Mouse (Mus musculus) lung, embryonic 15.5 days (tissue): ENCODE measurements around the gene Smyd3. TPM values are rescaled to one million over a fixed set of nuclear protein-coding genes. Genes with fewer than 3 reads are reported as not detected.

Experiments
- ATAC-seq: fragments of 200-750 bp; cut with Nextera tagmentation; 2 replicates; pipeline ENCODE4 v1.8.0; 2017; ENCODE audit warnings: moderate number of reproducible peaks, borderline replicate concordance; ENCODE audit not compliant: low FRiP score, low TSS enrichment; ENCODE audit errors: extremely low read depth
- H3K27ac ChIP-seq: fragments of 300-500 bp; sonication (generic); 2 replicates; pipeline ENCODE4 v1.5.1; 2015; ENCODE audit warnings: moderate library complexity, mild to moderate bottlenecking, inconsistent platforms
- H3K27me3 ChIP-seq: fragments of 300-500 bp; sonication (generic); 2 replicates; pipeline ENCODE4 v1.6.1; 2015; ENCODE audit warnings: inconsistent platforms
- H3K36me3 ChIP-seq: fragments of 300-500 bp; sonication (generic); 2 replicates; pipeline ENCODE4 v1.6.1; 2015; ENCODE audit warnings: inconsistent platforms
- H3K4me1 ChIP-seq: fragments of 300-500 bp; sonication (generic); 2 replicates; pipeline ENCODE4 v1.6.1; 2015; ENCODE audit warnings: inconsistent platforms
- H3K4me2 ChIP-seq: fragments of 300-500 bp; sonication (generic); 2 replicates; pipeline ENCODE4 v1.6.1; 2015; ENCODE audit warnings: inconsistent platforms, mild to moderate bottlenecking, moderate library complexity
- H3K4me3 ChIP-seq: fragments of 300-500 bp; sonication (generic); 2 replicates; pipeline ENCODE4 v1.5.1; 2015; ENCODE audit warnings: mild to moderate bottlenecking, inconsistent platforms
- H3K9ac ChIP-seq: fragments of 300-500 bp; sonication (generic); 2 replicates; pipeline ENCODE4 v1.6.1; 2015; ENCODE audit warnings: inconsistent platforms
- H3K9me3 ChIP-seq: fragments of 300-500 bp; sonication (generic); 2 replicates; pipeline ENCODE4 v1.6.1; 2016; ENCODE audit warnings: inconsistent platforms
- WGBS: fragments of 180-500 bp; shearing (Covaris S2); methylation state at CpG from one replicate; pipeline ENCODE4 v1.1.7; 2015; 5-methylcytosine and 5-hydroxymethylcytosine counted together
- polyA plus RNA-seq: library from polyadenylated mRNA; unstranded; fragments of >200 nt; fragmentation: Nextera tagmentation; extraction: Ambion mirVana; gene quantifications from 2 replicates; pipeline ENCODE4 v1.2.1, GENCODE M21; 2015

Smyd3 gene
- polyA plus RNA-seq, 1 experiment from 2014 or later: 18.3 TPM

- ATAC-seq: no peak
- WGBS: 83% methylated on average over 4 of the region's 4 CpGs
- H3K4me3 ChIP-seq: no peak overlapping the region
- H3K36me3 ChIP-seq: no peaks in the 10 kb centered on the region
- H3K9ac ChIP-seq: no peak overlapping the region
- H3K4me2 ChIP-seq: no peak overlapping the region
- no peaks in the 10 kb centered on the region for H3K27me3 ChIP-seq
- H3K9me3 ChIP-seq: no peaks in the 10 kb centered on the region
- no peaks in the 10 kb centered on the region for H3K4me1 ChIP-seq
- no peak overlapping the region for H3K27ac ChIP-seq
These were observed 109.8 kb downstream of the Smyd3 start for GRCm38 (mm10) chr1:179408086-179408485.

GRCm38 (mm10) chr1:179400835-179401234, 117.0 kb downstream of the Smyd3 start:
- no peak for ATAC-seq
- H3K4me1 ChIP-seq: no peaks in the 10 kb centered on the region
- no peak overlapping the region for H3K4me3 ChIP-seq
- H3K27me3 ChIP-seq: no peaks in the 10 kb centered on the region
- H3K9me3 ChIP-seq: no peaks in the 10 kb centered on the region
- H3K36me3 ChIP-seq: no peaks in the 10 kb centered on the region
- no peak overlapping the region for H3K27ac ChIP-seq
- WGBS: 78% methylated on average over 5 of the region's 5 CpGs
- H3K4me2 ChIP-seq: no peak overlapping the region
- no peak overlapping the region for H3K9ac ChIP-seq

GRCm38 (mm10) chr1:179398639-179399038, 119.2 kb downstream of the Smyd3 start:
- H3K27me3 ChIP-seq: no peaks in the 10 kb centered on the region
- ATAC-seq: no peak
- no peak overlapping the region for H3K4me2 ChIP-seq
- no peaks in the 10 kb centered on the region for H3K36me3 ChIP-seq
- H3K4me3 ChIP-seq: no peak overlapping the region
- 84% methylated on average over 4 of the region's 4 CpGs for WGBS
- H3K27ac ChIP-seq: no peak overlapping the region
- no peaks in the 10 kb centered on the region for H3K9me3 ChIP-seq
- no peak overlapping the region for H3K9ac ChIP-seq
- no peaks in the 10 kb centered on the region for H3K4me1 ChIP-seq

- Histone ChIP-seq H3K4me2 (no peak overlapping the region), H3K9me3 (no peaks in the 10 kb centered on the region), H3K27me3 (no peaks in the 10 kb centered on the region), H3K36me3 (no peaks in the 10 kb centered on the region), H3K27ac (no peak overlapping the region), H3K4me1 (no peaks in the 10 kb centered on the region), H3K9ac (no peak overlapping the region), H3K4me3 (no peak overlapping the region)
- no peak for ATAC-seq
- WGBS: 39% methylated on average over 15 of the region's 15 CpGs
These were observed 131.4 kb downstream of the Smyd3 start for GRCm38 (mm10) chr1:179386237-179386975.

- Histone ChIP-seq H3K4me3 (no peak overlapping the region), H3K36me3 (no peaks in the 10 kb centered on the region), H3K4me1 (no peaks in the 10 kb centered on the region), H3K9me3 (no peaks in the 10 kb centered on the region), H3K9ac (no peak overlapping the region), H3K4me2 (no peak overlapping the region), H3K27me3 (no peaks in the 10 kb centered on the region), H3K27ac (no peak overlapping the region)
- 85% methylated on average over 7 of the region's 7 CpGs for WGBS
- ATAC-seq: no peak
These were observed 132.2 kb downstream of the Smyd3 start for GRCm38 (mm10) chr1:179385691-179386090.

- Histone ChIP-seq H3K4me2 (no peak overlapping the region), H3K27me3 (no peaks in the 10 kb centered on the region), H3K4me1 (no peaks in the 10 kb centered on the region), H3K9ac (no peak overlapping the region), H3K9me3 (no peaks in the 10 kb centered on the region), H3K4me3 (no peak overlapping the region), H3K36me3 (no peaks in the 10 kb centered on the region), H3K27ac (no peak overlapping the region)
- no peak for ATAC-seq
- 78% methylated on average over 2 of the region's 2 CpGs for WGBS
These were observed 133.5 kb downstream of the Smyd3 start for GRCm38 (mm10) chr1:179384296-179384695.

- ATAC-seq: no peak
- H3K9me3 ChIP-seq: no peaks in the 10 kb centered on the region
These were observed 139.7 kb downstream of the Smyd3 start for GRCm38 (mm10) chr1:179378102-179378501.

GRCm38 (mm10) chr1:179374987-179375386, 142.9 kb downstream of the Smyd3 start:
- Histone ChIP-seq H3K4me1 (no peaks in the 10 kb centered on the region), H3K9me3 (no peaks in the 10 kb centered on the region), H3K27me3 (no peaks in the 10 kb centered on the region), H3K9ac (no peak overlapping the region), H3K27ac (no peak overlapping the region), H3K36me3 (no peaks in the 10 kb centered on the region), H3K4me3 (no peak overlapping the region), H3K4me2 (no peak overlapping the region)
- ATAC-seq: no peak
- 77% methylated on average over 4 of the region's 4 CpGs for WGBS

More at GRCm38 (mm10) chr1:179378102-179378501, 139.7 kb downstream of the Smyd3 start:
- 90% methylated on average over 4 of the region's 4 CpGs for WGBS
- H3K36me3 ChIP-seq: no peaks in the 10 kb centered on the region
- H3K4me3 ChIP-seq: no peak overlapping the region
- no peak overlapping the region for H3K9ac ChIP-seq
- H3K4me1 ChIP-seq: no peaks in the 10 kb centered on the region
- H3K27me3 ChIP-seq: no peaks in the 10 kb centered on the region
- no peak overlapping the region for H3K4me2 ChIP-seq
- no peak overlapping the region for H3K27ac ChIP-seq

- no peak overlapping the region for H3K4me2 ChIP-seq
- H3K36me3 ChIP-seq: no peaks in the 10 kb centered on the region
These were observed 143.9 kb downstream of the Smyd3 start for GRCm38 (mm10) chr1:179373911-179374310.

GRCm38 (mm10) chr1:179371191-179371590, 146.7 kb downstream of the Smyd3 start:
- Histone ChIP-seq H3K4me1 (no peaks in the 10 kb centered on the region), H3K9me3 (no peaks in the 10 kb centered on the region), H3K36me3 (no peaks in the 10 kb centered on the region), H3K27me3 (no peaks in the 10 kb centered on the region), H3K27ac (no peak overlapping the region), H3K9ac (no peak overlapping the region), H3K4me2 (no peak overlapping the region), H3K4me3 (no peak overlapping the region)
- whole genome bisulfite sequencing: 57% methylated on average over 3 of the region's 3 CpGs
- no peak for ATAC-seq

More at GRCm38 (mm10) chr1:179373911-179374310, 143.9 kb downstream of the Smyd3 start:
- Histone ChIP-seq H3K4me3 (no peak overlapping the region), H3K4me1 (no peaks in the 10 kb centered on the region), H3K9ac (no peak overlapping the region), H3K27me3 (no peaks in the 10 kb centered on the region), H3K9me3 (no peaks in the 10 kb centered on the region), H3K27ac (no peak overlapping the region)
- no peak for ATAC-seq
- 85% methylated on average over 11 of the region's 11 CpGs for WGBS

GRCm38 (mm10) chr1:179368426-179369010, 149.3 kb downstream of the Smyd3 start:
- Histone ChIP-seq H3K9ac (no peak overlapping the region), H3K36me3 (no peaks in the 10 kb centered on the region), H3K27me3 (no peaks in the 10 kb centered on the region), H3K4me2 (no peak overlapping the region), H3K4me1 (no peaks in the 10 kb centered on the region), H3K4me3 (no peak overlapping the region), H3K27ac (no peak overlapping the region), H3K9me3 (no peaks in the 10 kb centered on the region)
- no peak for ATAC-seq
- 91% methylated on average over 3 of the region's 3 CpGs for WGBS
